Mouse (Mus musculus) kidney, postnatal 36 days (tissue): Measurements from ENCODE around the gene Tmem88b.
"Not testable (repeated sequence)": the region's sequence is repeated elsewhere in the genome, so short reads cannot be mapped to it uniquely, and the experiment has no call there.

Experiments
- DNase-seq, 2 experiments: peaks; one replicate each; pipeline ENCODE4 v3.0.0; 2021 to 2022; ENCODE audit warnings: mixed read lengths in 2 of 2

Gene Tmem88b

DNA sequence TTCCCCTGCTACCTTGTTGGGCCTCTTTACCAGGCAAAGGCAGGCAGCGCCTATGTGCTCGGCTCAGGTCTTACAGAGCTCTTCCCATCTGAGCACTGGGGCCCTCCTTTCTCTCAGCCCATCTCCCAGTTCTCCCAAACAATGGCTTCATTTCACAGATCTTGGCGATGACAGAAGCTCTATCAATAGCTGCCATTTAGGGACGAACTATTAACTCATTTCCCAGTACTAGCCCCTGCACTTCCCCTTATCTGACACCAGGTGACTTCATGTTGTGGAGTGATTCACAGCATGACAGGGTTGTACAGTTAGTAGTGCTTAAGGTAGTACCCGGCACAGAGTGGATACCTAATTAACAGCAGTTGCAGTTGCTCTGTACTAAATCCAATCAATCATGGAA, at the start of gene Tmem88b:
Gene Tmem88b (minus strand): TSS at position 56 of the 400 bp plus-strand sequence.
- DNase-seq, result no peak

DNA sequence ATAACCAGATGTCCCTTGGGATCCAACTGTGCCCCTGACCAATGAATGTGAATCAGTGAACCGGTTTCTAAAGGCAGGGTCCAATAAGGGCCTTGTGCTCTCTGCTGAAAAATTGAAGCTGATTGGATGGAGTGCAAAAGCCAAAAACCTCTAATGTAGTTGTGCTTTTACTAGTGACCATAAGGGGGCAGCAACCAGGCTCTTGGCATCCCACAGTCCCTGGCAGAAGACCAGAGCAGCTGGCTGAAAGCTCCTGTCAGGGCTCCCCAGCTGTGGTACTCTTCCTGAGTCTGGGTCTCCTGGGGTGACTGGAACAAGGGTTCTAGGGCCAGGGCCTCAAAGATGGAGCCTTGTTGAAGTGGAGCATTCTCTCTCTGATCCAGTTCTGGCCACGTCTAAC, 48.2 kb upstream of the Tmem88b start:
- DNase-seq, result peak; percentile 90 to 91

DNA sequence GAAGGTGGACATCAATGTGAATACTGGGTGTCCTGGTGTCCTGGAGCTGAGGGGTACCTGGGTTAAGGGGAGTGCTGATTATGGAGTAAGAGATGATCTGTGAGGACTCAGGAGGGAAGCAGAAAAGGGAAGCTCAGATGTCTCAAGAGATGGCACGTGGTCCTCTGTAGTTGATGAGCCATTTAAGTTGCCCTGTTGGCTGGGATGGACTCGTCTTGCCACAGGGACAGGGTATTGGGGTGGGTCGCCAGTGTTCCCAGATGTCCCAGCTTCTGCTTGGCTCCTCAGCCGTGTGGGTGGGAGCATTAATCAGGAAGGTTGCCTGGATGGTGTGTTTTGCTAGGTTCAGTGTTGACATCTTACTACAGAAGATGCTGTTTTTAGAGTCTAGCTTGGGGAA, 47.6 kb upstream of the Tmem88b start:
- no peak for DNase-seq

GRCm38 (mm10) chr4:155832321-155832720, 46.6 kb upstream of the Tmem88b start:
- no peak for DNase-seq

- DNase-seq, result peak in 1 of 2 experiments; percentile 62
Measured at GRCm38 (mm10) chr4:155831831-155832230, 46.2 kb upstream of the Tmem88b start.

- peak; percentile 96 to 97 for DNase-seq
Measured at GRCm38 (mm10) chr4:155831205-155831766, 45.6 kb upstream of the Tmem88b start, which contains the start of gene Aurkaip1. TSS of gene Aurkaip1 (plus strand) at chr4:155831272.

DNA sequence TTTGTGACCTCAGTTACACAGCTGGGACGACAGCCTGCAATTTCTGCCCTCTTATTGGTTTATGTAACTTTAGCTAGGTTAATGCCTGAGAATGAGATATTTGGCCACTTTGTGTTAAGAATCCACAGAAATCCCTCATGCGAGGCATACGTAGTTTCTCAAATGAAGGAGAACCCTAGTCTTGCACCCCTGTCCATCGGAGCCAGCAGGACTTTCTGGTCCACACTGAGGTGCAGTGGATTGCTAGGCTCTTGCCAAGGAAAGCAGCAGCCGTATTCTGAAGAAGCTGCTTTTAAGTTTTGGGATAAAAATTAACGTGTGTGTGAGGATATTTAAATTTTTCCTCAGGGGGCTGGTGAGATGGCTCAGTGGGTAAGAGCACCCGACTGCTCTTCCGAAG, 44.9 kb upstream of the Tmem88b start:
- DNase-seq, result no peak

DNA sequence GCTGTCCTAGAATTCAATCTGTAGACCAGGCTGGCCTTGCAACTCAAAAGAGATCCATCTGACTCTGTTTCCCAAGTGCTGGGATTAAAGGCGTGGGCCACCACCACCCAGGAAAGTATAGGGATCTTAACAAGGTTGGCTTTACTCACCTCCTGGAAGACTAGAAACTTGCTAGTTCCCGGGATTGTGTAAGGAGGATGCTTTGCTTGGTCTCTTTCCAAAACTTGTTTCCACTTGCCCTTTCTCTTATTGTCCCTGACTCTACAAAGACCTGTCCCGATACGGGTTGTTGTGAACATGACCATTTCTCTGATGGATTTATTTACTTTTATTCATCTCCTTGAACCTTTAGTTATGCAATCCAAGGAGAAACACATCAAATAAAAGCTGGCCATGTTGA, 44.2 kb upstream of the Tmem88b start:
- no peak for DNase-seq

GRCm38 (mm10) chr4:155823443-155823842, 37.8 kb upstream of the Tmem88b start:
- DNase-seq, result no peak

DNA sequence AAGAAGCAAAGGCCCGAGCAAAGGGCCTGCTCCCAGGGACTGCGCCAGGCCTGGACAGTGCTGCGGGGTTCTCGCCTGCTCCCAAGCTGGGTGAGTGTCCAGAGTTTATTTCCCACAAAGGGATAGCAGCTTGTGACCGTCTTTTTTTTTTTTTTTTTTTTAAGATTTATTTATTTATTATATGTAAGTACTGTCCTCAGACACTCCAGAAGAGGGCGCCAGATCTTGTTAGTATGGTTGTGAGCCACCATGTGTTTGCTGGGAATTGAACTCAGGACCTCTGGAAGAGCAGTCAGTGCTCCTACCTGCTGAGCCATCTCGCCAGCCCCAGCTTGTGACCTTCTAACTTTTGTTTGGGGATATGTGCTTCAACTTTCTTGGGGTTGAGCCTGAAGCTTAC, 35.4 kb upstream of the Tmem88b start:
- DNase-seq, result peak in 1 of 2 experiments; percentile 59

DNA sequence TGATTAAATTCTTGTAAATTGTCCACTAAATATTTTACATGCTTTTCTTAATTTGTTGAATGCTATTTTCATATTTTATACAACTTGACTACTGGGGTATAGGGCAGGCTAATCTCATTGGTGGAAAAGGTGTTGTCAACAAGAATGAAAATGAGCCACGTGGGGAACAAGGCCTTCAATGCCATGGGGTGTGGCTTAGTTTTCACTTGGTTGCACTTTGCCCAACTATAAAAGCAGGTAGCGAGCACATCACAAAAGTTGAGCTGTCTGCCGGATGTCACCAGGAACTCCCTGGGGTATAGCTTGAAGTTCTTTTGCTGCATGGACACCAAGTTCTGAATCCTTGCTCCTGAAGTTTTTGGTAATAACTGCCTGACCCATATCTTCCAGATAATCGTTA, 31.9 kb upstream of the Tmem88b start:
- no peak for DNase-seq

DNA sequence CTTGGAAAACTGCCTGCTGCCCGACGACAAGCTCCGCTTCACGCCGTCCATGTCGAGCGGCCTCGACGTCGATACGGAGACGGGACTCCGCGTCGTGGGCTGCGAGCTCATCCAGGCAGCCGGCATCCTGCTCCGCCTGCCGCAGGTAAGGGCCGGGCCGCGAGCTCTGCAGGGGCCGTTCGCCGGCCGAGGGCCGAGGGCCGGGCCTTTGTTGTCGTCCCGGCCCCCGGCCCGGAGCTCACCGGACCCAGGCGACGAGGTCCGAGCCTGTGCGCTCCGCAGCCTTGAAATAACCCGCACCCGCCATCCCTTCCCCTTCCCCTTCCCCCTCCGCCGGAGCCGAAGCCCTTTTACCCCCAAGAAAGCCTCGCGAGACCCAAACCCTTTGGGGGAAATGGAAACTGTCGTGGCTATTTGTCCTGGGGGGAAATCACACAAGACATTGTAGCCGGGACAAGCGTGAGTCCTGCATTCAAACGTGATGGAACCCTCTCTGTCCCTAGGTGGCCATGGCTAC, 27.0 kb upstream of the Tmem88b start:
- peak in 1 of 2 experiments; percentile 57 for DNase-seq

GRCm38 (mm10) chr4:155811929-155812664, 26.4 kb upstream of the Tmem88b start, which contains the start of gene Ccnl2:
TSS of gene Ccnl2 (plus strand) at chr4:155812489.
- peak; percentile 96 for DNase-seq

- DNase-seq, result peak in 1 of 2 experiments; percentile 38
Measured at GRCm38 (mm10) chr4:155807841-155808240, 22.2 kb upstream of the Tmem88b start.

DNA sequence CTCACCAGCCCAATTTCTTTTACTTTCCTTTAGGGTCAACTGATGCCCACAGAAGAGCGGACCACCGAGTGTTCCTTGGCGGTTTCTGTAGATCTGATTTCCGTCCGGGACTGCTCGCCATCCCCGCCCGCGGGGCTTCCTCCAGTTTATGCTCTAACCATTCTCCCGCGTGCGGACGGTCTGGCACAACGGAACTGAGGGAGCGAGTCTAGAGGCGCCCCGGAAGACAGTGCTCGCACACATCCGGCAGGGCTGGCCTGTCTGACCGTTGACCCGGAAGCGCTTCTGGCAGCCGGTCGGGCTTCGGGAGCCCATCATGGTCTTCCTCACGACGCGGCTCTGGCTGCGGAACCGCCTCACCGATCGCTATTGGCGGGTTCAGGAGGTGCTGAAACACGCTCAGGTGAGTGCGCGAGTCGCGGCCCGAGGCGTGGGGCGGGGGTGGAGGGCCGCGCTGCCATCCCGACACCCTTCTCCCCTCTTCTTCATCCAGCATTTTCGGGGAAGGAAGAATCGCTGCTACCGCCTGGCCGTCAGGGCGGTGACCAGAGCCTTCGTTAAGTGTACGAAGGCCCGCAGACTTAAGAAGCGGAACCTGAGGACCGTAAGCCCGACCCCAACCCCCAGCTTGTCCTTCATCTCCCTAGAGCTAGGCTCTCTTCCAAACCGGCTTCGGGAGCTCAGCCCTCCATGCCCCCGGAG, 17.8 kb upstream of the Tmem88b start:
- DNase-seq, result peak; percentile 96 to 98

- peak in 1 of 2 experiments; percentile 26 for DNase-seq
Measured at GRCm38 (mm10) chr4:155802741-155803339, 17.2 kb upstream of the Tmem88b start, which contains the start of gene Mrpl20. TSS of gene Mrpl20 (plus strand) at chr4:155802878.

DNA sequence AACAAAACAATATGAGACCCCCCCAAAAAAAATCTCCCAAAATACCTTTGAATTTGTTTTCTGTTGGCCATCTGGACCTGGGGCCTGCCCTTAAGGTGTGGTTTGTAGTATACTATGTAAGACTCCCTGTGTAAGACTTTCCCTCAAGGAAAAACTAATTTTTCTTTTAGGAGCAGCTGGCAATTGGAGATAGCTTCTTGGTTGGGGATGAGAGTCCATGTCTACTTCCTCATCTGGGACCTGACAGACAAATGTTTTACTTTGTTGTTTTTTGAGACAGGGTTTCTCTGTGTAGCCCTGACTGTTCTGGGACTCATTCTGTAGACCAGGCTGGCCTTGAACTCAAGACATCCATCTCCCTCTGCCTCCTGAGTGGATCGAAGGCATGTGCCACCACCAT, 16.4 kb upstream of the Tmem88b start:
- DNase-seq, result no peak

GRCm38 (mm10) chr4:155793730-155794129, 8.1 kb upstream of the Tmem88b start:
- DNase-seq, result no peak

- DNase-seq, result peak in 1 of 2 experiments; percentile 60
Measured at GRCm38 (mm10) chr4:155791240-155791933, 5.7 kb upstream of the Tmem88b start.

DNA sequence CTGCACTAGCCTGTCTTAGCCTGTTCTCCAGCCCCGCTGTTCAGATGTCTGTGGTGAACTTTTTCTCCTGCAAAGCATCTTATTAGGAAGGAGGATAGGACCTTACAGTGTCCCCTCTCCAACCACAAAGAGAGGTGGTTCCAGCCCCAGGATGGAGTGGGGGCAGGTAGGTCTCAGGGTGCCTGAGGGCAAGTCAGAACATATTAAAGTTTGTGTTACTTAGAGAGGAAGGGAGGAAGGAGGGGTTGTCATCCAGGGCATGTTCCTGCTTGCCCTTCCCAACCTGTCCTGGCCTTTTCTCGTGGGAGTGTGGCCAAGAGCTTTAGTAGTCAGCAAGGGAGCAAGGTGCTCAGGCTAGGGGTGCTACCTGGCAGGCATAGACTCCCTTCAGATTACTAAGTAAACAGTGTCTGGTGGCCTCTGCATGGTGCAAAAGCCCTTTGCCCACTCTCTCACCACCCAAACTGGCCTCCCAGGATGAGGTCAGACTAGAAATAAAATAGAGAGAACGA, 5.0 kb upstream of the Tmem88b start:
- peak; percentile 72 to 73 for DNase-seq

DNA sequence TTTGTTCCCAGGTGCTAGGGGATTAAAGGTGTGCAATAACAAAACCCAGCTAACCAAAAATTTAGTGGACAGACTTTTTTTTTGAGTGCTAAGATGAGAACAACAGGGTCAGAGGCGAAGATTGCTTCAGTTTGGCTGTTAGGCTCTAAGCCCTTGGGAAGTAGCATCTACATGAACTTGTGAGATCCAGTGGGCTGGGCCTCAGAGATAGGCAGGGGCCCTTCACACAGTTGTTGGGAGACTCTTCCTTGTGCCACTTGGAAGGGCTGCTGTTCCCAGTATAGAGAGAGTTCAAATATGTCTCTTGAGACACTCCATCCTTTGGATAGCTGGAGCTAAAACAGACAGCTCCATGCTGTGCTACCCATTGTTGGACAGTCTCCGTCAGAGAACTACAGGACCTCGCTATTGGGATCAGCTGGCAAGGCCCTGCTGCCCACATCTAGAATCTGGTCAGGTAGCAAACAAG, 4.4 kb upstream of the Tmem88b start, which contains the start of gene Ankrd65:
Gene Ankrd65 (plus strand): TSS at position 419 of the 469 bp plus-strand sequence.
- DNase-seq, result no peak

DNA sequence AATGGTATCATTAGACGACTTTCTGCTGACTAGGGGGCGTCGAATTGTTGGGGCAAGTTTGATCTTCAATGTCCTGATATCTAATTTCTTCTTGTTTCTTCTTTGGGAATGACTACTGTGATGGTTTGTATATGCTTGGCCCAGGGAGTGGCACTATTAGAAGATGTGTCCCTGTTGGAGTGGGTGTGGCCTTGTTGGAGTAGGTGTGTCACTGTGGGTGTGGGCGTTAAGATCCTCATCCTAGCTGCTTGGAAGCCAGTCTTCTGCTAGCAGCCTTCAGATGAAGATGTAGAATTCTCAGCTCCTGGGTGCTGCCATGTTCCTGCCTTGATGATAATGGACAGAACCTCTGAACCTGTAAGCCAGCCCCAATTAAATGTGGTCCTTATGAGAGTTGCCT, 3.2 kb upstream of the Tmem88b start:
- DNase-seq, result not testable (repeated sequence)
